Mouse (Mus musculus): Measurements from ENCODE around the gene Tsx. TPM values are rescaled to one million over a fixed set of nuclear protein-coding genes. Genes with fewer than 3 reads are reported as not detected.

The Tsx gene
- total RNA-seq, 4 experiments from 2014 or later: not detected

Other genes starting within 250 kb of the Tsx start
- gene Nap1l2, start 227.8 kb upstream of the Tsx start, total RNA-seq (2022): not detected
- gene Cdx4, start 93.1 kb upstream of the Tsx start, total RNA-seq (2022): not detected
- gene Chic1, start 58.0 kb upstream of the Tsx start, total RNA-seq (2022): under 1 TPM; 0.62 to 0.94 (median 0.67) TPM
- not detected for gene Gm26992, start 7.5 kb downstream of the Tsx start, total RNA-seq (2022)
- gene Zcchc13, start 216.1 kb downstream of the Tsx start, total RNA-seq (2022): not detected

Measured in heart, adult 8-10 months (tissue).